Mouse (Mus musculus) layer of hippocampus, adult 2 months (tissue): ENCODE data around the gene Pou1f1. TPM values are rescaled to one million over a fixed set of nuclear protein-coding genes. Genes with fewer than 3 reads are reported as not detected.

ENCODE experiments used
- DNase-seq, 2 experiments: peaks; one replicate each; pipeline ENCODE4 v3.0.0; 2022; ENCODE audit warnings: low spot score in 2 of 2
- H3K27ac ChIP-seq: fragments of 200-600 bp; 2 replicates; pipeline ENCODE4 v1.8.1; 2022
- H3K4me3 ChIP-seq: fragments of 200-600 bp; 2 replicates; pipeline ENCODE4 v1.8.1; 2022; ENCODE audit warnings: mild to moderate bottlenecking
- CTCF ChIP-seq: fragments of 200-600 bp; conservative IDR thresholded peaks from 2 replicates; pipeline ENCODE4 v1.8.1; 2022; ENCODE audit warnings: antibody characterized with exemption, mild to moderate bottlenecking, moderate library complexity
- total RNA-seq, 2 experiments: library from RNA; stranded (reverse); gene quantifications; 2 replicates each; pipeline ENCODE4 v1.2.3; 2021

Pou1f1 gene
- total RNA-seq, 2 experiments from 2014 or later = not detected

DNA sequence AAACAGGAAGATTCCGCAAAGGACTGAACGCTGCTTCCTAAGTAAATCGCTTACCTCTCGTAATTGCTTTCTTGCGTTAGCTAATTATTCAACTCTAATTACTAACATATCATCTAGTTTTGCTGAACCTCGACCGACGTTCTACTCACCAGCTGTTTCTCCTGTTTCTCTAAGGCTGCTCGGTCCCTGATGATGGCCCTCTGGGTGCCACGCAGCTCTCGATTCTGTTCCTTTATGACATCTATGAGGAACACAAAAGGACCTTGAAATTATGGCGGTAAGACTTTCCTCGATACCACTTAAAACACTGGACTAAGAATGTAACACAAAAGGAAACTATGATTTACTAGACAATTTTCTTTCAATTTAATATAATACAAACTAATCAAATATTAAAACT lies 30.5 kb downstream of the Pou1f1 start:
- no peak for TF ChIP-seq CTCF
- H3K27ac ChIP-seq = no peak overlapping the region
- DNase-seq = no peak
- no peak overlapping the region for H3K4me3 ChIP-seq

- no peak overlapping the region for H3K4me3 ChIP-seq
- no peak for TF ChIP-seq CTCF
- no peak overlapping the region for H3K27ac ChIP-seq
Observed at GRCm38 (mm10) chr16:65554267-65554666, 34.0 kb downstream of the Pou1f1 start.

GRCm38 (mm10) chr16:65557369-65557768 lies 37.1 kb downstream of the Pou1f1 start:
- DNase-seq = no peak
- Histone ChIP-seq H3K27ac (no peak overlapping the region), H3K4me3 (no peak overlapping the region)
- no peak for TF ChIP-seq CTCF

More at GRCm38 (mm10) chr16:65554267-65554666, 34.0 kb downstream of the Pou1f1 start:
- no peak for DNase-seq

DNA sequence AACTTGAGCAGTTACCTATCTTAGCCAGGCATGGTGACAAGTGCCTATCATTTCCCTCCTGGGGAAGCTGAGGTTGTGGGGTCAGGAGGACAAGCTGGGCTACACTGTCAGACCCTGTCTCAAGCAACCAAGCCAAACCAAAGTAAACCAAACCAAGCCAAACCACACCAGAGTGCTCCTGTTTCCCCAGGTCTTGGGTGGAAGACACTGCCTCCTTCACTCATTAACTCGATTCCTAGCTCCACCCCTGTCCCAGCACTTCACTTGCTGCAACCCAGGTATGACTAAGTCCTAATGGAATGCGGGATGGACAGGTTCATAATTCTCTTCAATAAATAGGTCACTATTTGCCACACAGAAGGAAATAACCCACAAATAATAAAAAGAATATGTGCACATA lies 39.3 kb downstream of the Pou1f1 start:
- DNase-seq = no peak
- H3K4me3 ChIP-seq = no peak overlapping the region
- no peak for TF ChIP-seq CTCF
- H3K27ac ChIP-seq = no peak overlapping the region

DNA sequence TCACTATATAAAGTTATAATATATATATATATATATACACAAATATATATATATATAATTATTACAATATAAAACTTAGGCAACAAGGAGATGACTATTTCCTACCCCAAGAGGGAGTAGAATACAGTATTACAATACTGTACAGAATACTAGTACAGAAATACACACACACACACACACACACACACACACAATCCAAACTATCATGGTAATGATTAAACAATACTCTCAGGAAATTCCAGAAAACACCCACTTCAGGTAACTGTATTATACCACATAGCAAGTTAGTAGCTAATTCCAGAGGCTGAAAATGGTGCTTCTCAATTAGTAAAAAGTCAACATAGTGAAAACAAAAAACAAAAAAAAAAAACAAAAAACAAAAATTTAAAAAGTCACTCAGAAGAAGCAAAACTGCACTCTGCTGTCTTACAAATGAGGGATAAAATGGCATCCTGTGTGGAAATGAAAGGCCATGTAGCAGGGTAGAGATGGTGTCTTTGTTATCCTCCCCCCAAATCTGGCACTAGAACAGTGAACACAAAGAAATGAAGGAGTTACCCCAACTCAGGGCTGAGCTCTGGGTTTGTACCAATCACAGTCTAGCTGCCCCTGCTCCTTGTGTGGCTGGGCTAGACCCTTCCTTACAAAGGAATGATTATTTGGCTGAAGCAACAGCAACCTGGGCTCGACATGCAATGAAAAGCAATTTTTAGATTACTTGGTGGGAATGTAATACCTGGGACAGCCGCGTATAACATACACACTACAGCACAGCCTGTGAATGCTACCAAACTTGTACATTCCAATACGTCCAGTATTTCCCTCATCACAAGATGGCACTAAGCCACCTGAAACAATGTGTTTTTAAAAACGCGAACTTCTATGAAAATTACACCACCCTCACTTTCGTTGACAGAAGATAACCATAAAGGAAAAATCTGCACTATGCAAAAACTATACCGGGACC lies 41.0 kb downstream of the Pou1f1 start:
- TF ChIP-seq CTCF = no peak
- peak overlapping the region; percentile 86 for H3K4me3 ChIP-seq
- DNase-seq = no peak
- peak overlapping the region; percentile 91 for H3K27ac ChIP-seq

GRCm38 (mm10) chr16:65561963-65562863 lies 41.9 kb downstream of the Pou1f1 start, which contains the start of gene Chmp2b:
Gene Chmp2b (minus strand): TSS chr16:65562726.
- peak; percentile 77 to 83 for DNase-seq
- Histone ChIP-seq H3K27ac (peak within 1 kb of the TSS; percentile 91), H3K4me3 (peak within 1 kb of the TSS; percentile 86)
- no peak for TF ChIP-seq CTCF

DNA sequence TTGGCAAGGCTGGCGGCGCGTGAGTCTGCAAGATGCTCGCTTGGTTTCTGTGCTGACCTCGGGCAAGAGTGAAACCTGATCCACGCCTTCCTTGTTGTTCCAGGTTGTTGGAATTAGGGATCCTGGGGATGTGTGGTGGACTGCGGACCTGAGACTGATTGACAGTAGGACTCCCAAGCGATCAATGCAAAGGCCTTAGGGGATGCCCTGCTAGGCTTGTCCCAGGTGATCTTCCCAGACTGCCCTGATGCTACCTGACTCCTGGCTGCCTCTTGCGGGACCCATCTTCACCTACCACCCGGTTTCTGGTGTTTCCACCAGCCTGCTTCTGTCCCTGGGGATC lies 42.5 kb downstream of the Pou1f1 start:
- Histone ChIP-seq H3K27ac (peak overlapping the region; percentile 91), H3K4me3 (peak overlapping the region; percentile 86)
- DNase-seq = no peak
- TF ChIP-seq CTCF = no peak

- Histone ChIP-seq H3K27ac (no peak overlapping the region), H3K4me3 (no peak overlapping the region)
- TF ChIP-seq CTCF = no peak
- no peak for DNase-seq
Observed at GRCm38 (mm10) chr16:65564306-65564705, 44.0 kb downstream of the Pou1f1 start.

DNA sequence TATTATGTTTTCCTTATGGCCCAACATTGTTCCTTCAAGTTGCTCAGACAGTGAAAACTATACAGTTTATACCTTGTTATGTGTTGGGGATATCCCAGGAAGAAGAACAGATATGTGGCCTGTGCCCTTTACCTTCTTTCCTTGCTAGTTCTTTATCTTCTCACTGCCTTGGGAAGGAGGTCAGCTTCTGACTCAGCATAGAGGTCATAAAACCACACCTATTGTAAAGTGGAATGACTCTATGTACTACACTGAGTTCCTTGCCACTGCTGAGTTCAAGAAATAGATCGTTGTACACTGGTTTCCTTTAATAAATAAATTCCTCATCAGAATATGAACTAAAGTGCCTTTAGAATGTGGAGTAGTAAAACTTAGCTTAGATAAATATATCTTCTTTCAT lies 44.6 kb downstream of the Pou1f1 start:
- H3K27ac ChIP-seq = no peak overlapping the region
- no peak overlapping the region for H3K4me3 ChIP-seq
- no peak for TF ChIP-seq CTCF
- no peak for DNase-seq

DNA sequence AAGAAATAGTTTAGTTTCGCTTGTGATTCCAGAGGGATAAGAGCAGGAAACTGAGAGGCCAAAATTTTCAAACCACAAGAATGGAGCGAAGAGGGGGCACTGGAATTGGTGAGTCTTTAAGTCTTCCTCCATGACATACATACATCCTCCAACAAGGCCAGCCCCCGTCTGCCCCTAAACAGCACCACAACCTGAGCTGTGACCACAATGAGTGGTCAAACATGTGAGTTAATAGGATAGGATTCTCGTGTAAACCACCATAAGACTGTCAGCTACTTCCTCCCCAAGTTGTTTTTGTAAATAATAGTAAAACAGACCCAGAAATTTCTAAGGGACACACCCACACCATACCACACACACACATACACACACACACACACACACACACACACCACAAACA lies 48.5 kb downstream of the Pou1f1 start:
- no peak for TF ChIP-seq CTCF
- no peak for DNase-seq
- no peak overlapping the region for H3K27ac ChIP-seq
- H3K4me3 ChIP-seq = no peak overlapping the region

- DNase-seq = no peak
- TF ChIP-seq CTCF = no peak
- no peak overlapping the region for H3K4me3 ChIP-seq
- no peak overlapping the region for H3K27ac ChIP-seq
Observed at GRCm38 (mm10) chr16:65577298-65578029, 57.2 kb downstream of the Pou1f1 start.

Other genes starting within 250 kb of the Pou1f1 start
- gene Chmp2b, start 42.2 kb downstream of the Pou1f1 start, total RNA-seq = 10 to 100 TPM; 59.5 to 61.2 TPM